Mouse (Mus musculus): ENCODE data around the gene Qser1. TPM values are rescaled to one million over a fixed set of nuclear protein-coding genes. Genes with fewer than 3 reads are reported as not detected.
A peak's percentile ranks its signal among the peaks of the same experiment; 100 is the strongest.
"Not testable (repeated sequence)": the region's sequence is repeated elsewhere in the genome, so short reads cannot be mapped to it uniquely, and the experiment has no call there.

Gene Qser1
- polyA plus RNA-seq, 2 experiments, result 2.4 to 2.7 TPM

DNA sequence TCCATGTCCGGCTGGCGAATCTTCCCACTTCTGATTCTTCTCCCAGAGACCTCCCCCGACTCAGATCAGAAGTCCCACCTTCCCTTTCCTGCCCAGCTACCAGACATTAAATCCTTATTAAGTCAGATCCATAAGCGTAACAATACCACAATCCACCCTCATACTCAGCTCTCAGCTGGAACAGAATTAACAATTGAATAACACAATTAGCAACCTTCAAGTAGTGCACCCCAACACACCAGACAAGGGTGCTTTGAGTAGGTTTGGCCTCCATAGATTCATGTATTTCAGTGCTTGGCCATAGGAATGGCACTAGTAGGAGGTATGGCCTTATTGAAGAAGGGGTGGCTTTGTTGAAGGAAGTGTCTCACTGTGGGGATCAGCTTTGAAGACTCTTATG is 9.6 kb upstream of the Qser1 start:
- no peak overlapping the region for H3K4me2 ChIP-seq (ENCODE audit: low read depth)
- H3K36me3 ChIP-seq (replicated peaks; ENCODE audit: control insufficient read depth, insufficient read depth, low read depth), result no peaks in the 10 kb centered on the region
- no peaks in the 10 kb centered on the region for H3K4me1 ChIP-seq (replicated peaks; ENCODE audit: control insufficient read depth in 2 of 2, insufficient read depth in 2 of 2, low read length in 1 of 2)
- no peak for ATAC-seq (ENCODE audit: insufficient read depth)
- no peaks in the 10 kb centered on the region for H3K27me3 ChIP-seq (ENCODE audit: control insufficient read depth, insufficient read depth, low read length)
- H3K9ac ChIP-seq (replicated peaks), result no peak overlapping the region
- H3K9me3 ChIP-seq (ENCODE audit: control insufficient read depth, low read length), result no peaks in the 10 kb centered on the region
- no peak overlapping the region for H3K4me3 ChIP-seq (ENCODE audit: insufficient read depth in 1 of 2, low read depth in 2 of 2, low read length in 2 of 2)
- no peak for DNase-seq (ENCODE audit: low read depth in 3 of 3, low spot score in 3 of 3)
- WGBS (ENCODE audit: insufficient replicate concordance), result 63% methylated on average over 4 of the region's 4 CpGs
- no peak for TF ChIP-seq CTCF (IDR thresholded peaks at IDR 0.05; ENCODE audit: low read depth)
- TF ChIP-seq EP300 (IDR thresholded peaks at IDR 0.05; ENCODE audit: low read depth), result no peak
- no peak overlapping the region for H3K27ac ChIP-seq

GRCm38 (mm10) chr2:104818763-104819162 is 2.2 kb upstream of the Qser1 start:
- H3K9me3 ChIP-seq (ENCODE audit: control insufficient read depth, low read length); ATAC-seq (ENCODE audit: insufficient read depth); H3K27me3 ChIP-seq (ENCODE audit: control insufficient read depth, insufficient read depth, low read length); H3K4me3 ChIP-seq (ENCODE audit: insufficient read depth in 1 of 2, low read depth in 2 of 2, low read length in 2 of 2); DNase-seq (ENCODE audit: low read depth in 3 of 3, low spot score in 3 of 3); H3K9ac ChIP-seq (replicated peaks); H3K36me3 ChIP-seq (replicated peaks; ENCODE audit: control insufficient read depth, insufficient read depth, low read depth); H3K4me2 ChIP-seq (ENCODE audit: low read depth); H3K27ac ChIP-seq: not testable (repeated sequence)
- WGBS (ENCODE audit: insufficient replicate concordance), result 70% methylated on average over 3 of the region's 3 CpGs
- H3K4me1 ChIP-seq (replicated peaks; ENCODE audit: control insufficient read depth in 2 of 2, insufficient read depth in 2 of 2, low read length in 1 of 2), result peaks cover 9 to 10% of the 10 kb centered on the region in 2 experiments; a peak in 3 of 4 replicates

DNA sequence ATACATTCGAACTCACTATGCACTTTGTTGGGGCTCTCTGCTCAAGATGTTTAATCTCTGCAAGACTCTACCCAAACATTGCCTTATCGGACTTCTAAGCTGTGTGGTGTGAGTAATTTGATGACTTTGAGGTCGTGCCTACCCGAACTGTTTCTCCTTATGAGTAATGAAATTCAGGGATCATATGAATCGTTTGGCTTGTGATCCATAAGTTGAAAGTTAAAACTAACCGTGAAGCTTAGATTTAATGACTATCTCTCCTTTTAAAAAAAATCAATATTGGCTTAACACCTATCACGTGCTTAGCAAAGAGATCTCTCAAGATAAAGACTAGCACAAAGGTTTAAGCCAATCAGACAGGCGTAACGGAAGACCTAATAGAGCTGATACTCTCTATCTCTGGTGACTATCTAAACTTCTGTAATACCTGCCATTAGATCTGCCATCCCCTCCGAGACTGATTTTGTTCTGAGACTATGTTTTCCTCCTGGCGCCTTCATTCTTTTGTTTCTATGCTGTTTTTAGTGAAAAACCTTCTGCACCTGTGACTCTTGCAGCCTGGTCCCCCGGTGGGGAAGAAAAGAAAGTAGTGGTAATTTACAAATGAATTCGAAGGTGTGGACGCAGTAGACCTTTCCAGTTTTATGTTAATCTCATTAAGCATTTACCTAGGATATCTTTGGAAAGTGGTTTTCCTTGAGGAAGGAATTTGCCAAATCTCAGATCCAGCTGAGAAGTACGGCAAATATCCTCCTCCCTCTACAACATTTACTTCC is 1.2 kb upstream of the Qser1 start:
- H3K4me2 ChIP-seq (ENCODE audit: low read depth), result peak overlapping the region; percentile 98
- H3K9ac ChIP-seq (replicated peaks), result peak overlapping the region; percentile 93
- TF ChIP-seq EP300 (IDR thresholded peaks at IDR 0.05; ENCODE audit: low read depth) (no peak), CTCF (IDR thresholded peaks at IDR 0.05; ENCODE audit: low read depth) (no peak)
- peak overlapping the region; percentile 69 to 87; a peak in 3 of 4 replicates for H3K4me3 ChIP-seq (ENCODE audit: insufficient read depth in 1 of 2, low read depth in 2 of 2, low read length in 2 of 2)
- no peaks in the 10 kb centered on the region for H3K27me3 ChIP-seq (ENCODE audit: control insufficient read depth, insufficient read depth, low read length)
- H3K9me3 ChIP-seq (ENCODE audit: control insufficient read depth, low read length), result no peaks in the 10 kb centered on the region
- H3K27ac ChIP-seq, result no peak overlapping the region
- DNase-seq (ENCODE audit: low read depth in 3 of 3, low spot score in 3 of 3), result no peak
- ATAC-seq (ENCODE audit: insufficient read depth), result no peak
- H3K4me1 ChIP-seq (replicated peaks; ENCODE audit: control insufficient read depth in 2 of 2, insufficient read depth in 2 of 2, low read length in 1 of 2), result peaks cover 9 to 10% of the 10 kb centered on the region in 2 experiments; a peak in 3 of 4 replicates
- H3K36me3 ChIP-seq (replicated peaks; ENCODE audit: control insufficient read depth, insufficient read depth, low read depth), result no peaks in the 10 kb centered on the region
- WGBS (ENCODE audit: insufficient replicate concordance), result 4% methylated on average over 15 of the region's 15 CpGs

- WGBS (ENCODE audit: insufficient replicate concordance), result under 1% methylated on average over 32 of the region's 51 CpGs
- Histone ChIP-seq H3K4me1 (replicated peaks; ENCODE audit: control insufficient read depth in 2 of 2, insufficient read depth in 2 of 2, low read length in 1 of 2) (peaks cover 9 to 10% of the 10 kb centered on the region in 2 experiments; a peak in 3 of 4 replicates), H3K9me3 (ENCODE audit: control insufficient read depth, low read length) (no peaks in the 10 kb centered on the region), H3K4me3 (ENCODE audit: insufficient read depth in 1 of 2, low read depth in 2 of 2, low read length in 2 of 2) (peak overlapping the region; percentile 69 to 87), H3K4me2 (ENCODE audit: low read depth) (peak overlapping the region; percentile 98), H3K36me3 (replicated peaks; ENCODE audit: control insufficient read depth, insufficient read depth, low read depth) (no peaks in the 10 kb centered on the region), H3K27me3 (ENCODE audit: control insufficient read depth, insufficient read depth, low read length) (no peaks in the 10 kb centered on the region), H3K9ac (replicated peaks) (peak overlapping the region; percentile 93), H3K27ac (peak overlapping the region; percentile 76; the same call in 1 of the 2 replicates)
- ATAC-seq (ENCODE audit: insufficient read depth) (peak; percentile 89), DNase-seq (ENCODE audit: low read depth in 3 of 3, low spot score in 3 of 3) (peak; percentile 70 to 81 (median 74))
- TF ChIP-seq CTCF (IDR thresholded peaks at IDR 0.05; ENCODE audit: low read depth), result peak; percentile 79
- no peak for TF ChIP-seq EP300 (IDR thresholded peaks at IDR 0.05; ENCODE audit: low read depth)
Observed at GRCm38 (mm10) chr2:104816866-104817439, 393 bp upstream of the Qser1 start.

Measured in liver, embryonic 14.5 days (tissue).